Mouse (Mus musculus) neural tube, embryonic 11.5 days (tissue): ENCODE measurements around the gene Sbsn. TPM values are rescaled to one million over a fixed set of nuclear protein-coding genes. Genes with fewer than 3 reads are reported as not detected.

ENCODE experiments used
- polyA plus RNA-seq: library from polyadenylated mRNA; unstranded; fragments of >200 nt; fragmentation: Nextera tagmentation; extraction: Ambion mirVana; gene quantifications from 2 replicates; pipeline ENCODE4 v1.2.1, GENCODE M21; 2014

Gene Sbsn
- polyA plus RNA-seq, 1 experiment from 2014 or later, result 0.09 TPM

Other genes starting within 250 kb of the Sbsn start
- 48.8 and 51.1 TPM in 2 replicates for gene Arhgap33, start 216.4 kb upstream of the Sbsn start, polyA plus RNA-seq
- gene Hspb6, start 199.3 kb upstream of the Sbsn start, polyA plus RNA-seq, result 3.7 and 4.4 TPM in 2 replicates
- gene Proser3, start 199.2 kb upstream of the Sbsn start, polyA plus RNA-seq, result 8.6 and 12.1 TPM in 2 replicates
- gene Lin37, start 191.6 kb upstream of the Sbsn start, polyA plus RNA-seq, result 46.2 and 47.0 TPM in 2 replicates
- 90.6 and 95.5 TPM in 2 replicates for gene U2af1l4, start 188.2 kb upstream of the Sbsn start, polyA plus RNA-seq
- gene Gm49396, start 188.1 kb upstream of the Sbsn start, polyA plus RNA-seq, result 7.3 and 7.6 TPM in 2 replicates
- gene Psenen, start 187.8 kb upstream of the Sbsn start, polyA plus RNA-seq, result 97.8 and 106 TPM in 2 replicates
- gene Igflr1, start 186.0 kb upstream of the Sbsn start, polyA plus RNA-seq, result 1.3 and 3.6 TPM in 2 replicates
- gene Kmt2b, start 162.7 kb upstream of the Sbsn start, polyA plus RNA-seq, result 11.5 and 11.9 TPM in 2 replicates
- 0.18 TPM in 1 of 2 replicates, not detected in the other for gene Zbtb32, start 152.6 kb upstream of the Sbsn start, polyA plus RNA-seq
- gene Upk1a, start 138.6 kb upstream of the Sbsn start, polyA plus RNA-seq, result 4.8 TPM in 2 replicates
- 786 and 833 TPM in 2 replicates for gene Cox6b1, start 125.3 kb upstream of the Sbsn start, polyA plus RNA-seq
- not detected in 2 replicates for gene Etv2, start 115.6 kb upstream of the Sbsn start, polyA plus RNA-seq
- 133 and 134 TPM in 2 replicates for gene Rbm42, start 101.2 kb upstream of the Sbsn start, polyA plus RNA-seq
- 49.4 and 57.7 TPM in 2 replicates for gene Haus5, start 86.5 kb upstream of the Sbsn start, polyA plus RNA-seq
- not detected in 2 replicates for gene Pmis2, start 79.9 kb upstream of the Sbsn start, polyA plus RNA-seq
- 0.58 TPM in 1 of 2 replicates, not detected in the other for gene 2200002J24Rik, start 52.5 kb upstream of the Sbsn start, polyA plus RNA-seq
- gene Atp4a, start 39.3 kb upstream of the Sbsn start, polyA plus RNA-seq, result 0.81 and 0.84 TPM in 2 replicates
- 167 and 172 TPM in 2 replicates for gene Tmem147, start 21.9 kb upstream of the Sbsn start, polyA plus RNA-seq
- 0.27 and 0.88 TPM in 2 replicates for gene Gapdhs, start 7.8 kb upstream of the Sbsn start, polyA plus RNA-seq
- not detected in 2 replicates for gene Dmkn, start 12.3 kb downstream of the Sbsn start, polyA plus RNA-seq
- not detected in 2 replicates for gene Krtdap, start 36.4 kb downstream of the Sbsn start, polyA plus RNA-seq
- gene Ffar2, start 72.3 kb downstream of the Sbsn start, polyA plus RNA-seq, result not detected in 2 replicates
- gene Ffar3, start 104.7 kb downstream of the Sbsn start, polyA plus RNA-seq, result not detected in 2 replicates
- 0.05 TPM in 1 of 2 replicates, not detected in the other for gene Ffar1, start 110.1 kb downstream of the Sbsn start, polyA plus RNA-seq
- gene Cd22, start 128.9 kb downstream of the Sbsn start, polyA plus RNA-seq, result 0.05 TPM in 1 of 2 replicates, not detected in the other
- gene Mag, start 163.4 kb downstream of the Sbsn start, polyA plus RNA-seq, result 0.16 and 0.41 TPM in 2 replicates
- not detected in 2 replicates for gene Hamp2, start 173.2 kb downstream of the Sbsn start, polyA plus RNA-seq
- not detected in 2 replicates for gene Hamp, start 192.6 kb downstream of the Sbsn start, polyA plus RNA-seq
- 27.9 and 28.1 TPM in 2 replicates for gene Usf2, start 205.3 kb downstream of the Sbsn start, polyA plus RNA-seq
- 14.1 and 16.6 TPM in 2 replicates for gene Lsr, start 222.0 kb downstream of the Sbsn start, polyA plus RNA-seq
- gene Fam187b, start 222.3 kb downstream of the Sbsn start, polyA plus RNA-seq, result 0.32 and 0.93 TPM in 2 replicates